Mouse (Mus musculus): ENCODE data around the gene Gm3047. TPM values are rescaled to one million over a fixed set of nuclear protein-coding genes. Genes with fewer than 3 reads are reported as not detected.
"Not testable (repeated sequence)": the region's sequence is repeated elsewhere in the genome, so short reads cannot be mapped to it uniquely, and the experiment has no call there.

Gene Gm3047
- polyA plus RNA-seq (2015; fragmentation: Nextera tagmentation; extraction: Ambion mirVana): not detected in 2 replicates

- not testable (repeated sequence) for H3K27ac ChIP-seq; H3K4me2 ChIP-seq; ATAC-seq (replicated peaks; ENCODE audit: insufficient number of reproducible peaks, insufficient read depth, low FRiP score, low read depth); H3K36me3 ChIP-seq; H3K9ac ChIP-seq; H3K9me3 ChIP-seq (replicated peaks); H3K27me3 ChIP-seq; H3K4me3 ChIP-seq; H3K4me1 ChIP-seq (replicated peaks)
- WGBS: no CpG with 5 or more reads among the region's 2 CpGs
Observed at GRCm38 (mm10) chr14:4555105-4555504, at the start of gene Gm3047. Gm3047 (plus strand) TSS chr14:4555405.

Other genes with a start within 250 kb of the Gm3047 start
- gene Gm3149, start 238.1 kb upstream of the Gm3047 start, polyA plus RNA-seq (2015; fragmentation: Nextera tagmentation; extraction: Ambion mirVana): not detected in 2 replicates
- 0.16 TPM in 2 replicates for gene 2610042L04Rik, start 220.6 kb upstream of the Gm3047 start, polyA plus RNA-seq (2015; fragmentation: Nextera tagmentation; extraction: Ambion mirVana)
- gene Gm3159, start 157.9 kb upstream of the Gm3047 start, polyA plus RNA-seq (2015; fragmentation: Nextera tagmentation; extraction: Ambion mirVana): not detected in 2 replicates
- gene Gm3164, start 140.0 kb upstream of the Gm3047 start, polyA plus RNA-seq (2015; fragmentation: Nextera tagmentation; extraction: Ambion mirVana): 0.09 TPM in 1 of 2 replicates, not detected in the other
- 0.43 TPM in 1 of 2 replicates, not detected in the other for gene Gm3173, start 124.4 kb upstream of the Gm3047 start, polyA plus RNA-seq (2015; fragmentation: Nextera tagmentation; extraction: Ambion mirVana)
- not detected in 2 replicates for gene Gm3182, start 73.7 kb upstream of the Gm3047 start, polyA plus RNA-seq (2015; fragmentation: Nextera tagmentation; extraction: Ambion mirVana)
- not detected in 2 replicates for gene Gm8159, start 76.9 kb downstream of the Gm3047 start, polyA plus RNA-seq (2015; fragmentation: Nextera tagmentation; extraction: Ambion mirVana)
- gene Gm3239, start 108.8 kb downstream of the Gm3047 start, polyA plus RNA-seq (2015; fragmentation: Nextera tagmentation; extraction: Ambion mirVana): 0.20 and 0.28 TPM in 2 replicates
- not detected in 2 replicates for gene Gm7876, start 153.8 kb downstream of the Gm3047 start, polyA plus RNA-seq (2015; fragmentation: Nextera tagmentation; extraction: Ambion mirVana)
- 0.36 and 0.40 TPM in 2 replicates for gene Gm3252, start 171.4 kb downstream of the Gm3047 start, polyA plus RNA-seq (2015; fragmentation: Nextera tagmentation; extraction: Ambion mirVana)
- 0.08 TPM in 1 of 2 replicates, not detected in the other for gene Gm9602, start 220.9 kb downstream of the Gm3047 start, polyA plus RNA-seq (2015; fragmentation: Nextera tagmentation; extraction: Ambion mirVana)